18 mouse cellular contexts compared by ENCODE assay signal in the genomic region with DNA sequence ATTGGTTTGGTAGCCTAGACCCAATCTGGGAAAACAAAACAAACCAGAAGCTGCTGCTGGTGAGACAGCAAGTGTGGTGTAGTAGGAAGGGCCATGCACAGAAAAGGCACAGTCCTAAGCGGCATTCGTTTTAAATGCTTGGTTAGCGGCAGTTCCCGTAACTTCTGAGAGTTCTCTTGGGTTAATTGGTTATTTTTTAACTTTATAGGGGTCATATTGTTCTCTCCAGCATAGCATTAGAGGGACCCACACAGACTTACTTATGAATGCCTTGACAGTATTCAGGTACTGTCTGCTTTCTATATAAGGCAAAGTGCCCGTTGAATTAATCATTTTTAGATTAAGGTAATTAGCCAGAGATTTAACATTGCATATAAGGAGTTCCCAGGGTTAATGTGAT. TPM values are rescaled to one million over a fixed set of nuclear protein-coding genes. Genes with fewer than 3 reads are reported as not detected.
DNase-seq lines count a peak whose midpoint lies in the region; ATAC-seq lines count a peak whose summit lies in the region.
"Had no signal": no experiment of that assay in that cellular context is flagged by ENCODE, and none has a peak within 500 bp of the region (broad histone marks: within the 10 kb centered on the region; RNA-seq: fewer than 3 reads in every experiment).

No protein-coding gene starts in this region.

- no peak overlapping the region for H3K4me2 ChIP-seq in kidney, embryonic 16.5 days (replicated peaks; ENCODE audit: low read depth, low read length)
- H3K4me2 ChIP-seq: embryonic facial prominence, embryonic 12.5 days; heart, embryonic 15.5 days; hindbrain, embryonic 14.5 days had no signal

- H3K27me3 ChIP-seq in kidney, embryonic 16.5 days (ENCODE audit: insufficient read depth, low read length), result no peaks in the 10 kb centered on the region
- H3K27me3 ChIP-seq: embryonic facial prominence, embryonic 12.5 days; heart, embryonic 15.5 days had no signal

- ATAC-seq in kidney, embryonic 16.5 days (ENCODE audit: low FRiP score, low TSS enrichment), result peak; percentile 87
- ATAC-seq: forebrain, embryonic 16.5 days had no signal

- peak; percentile 35 for DNase-seq in kidney, adult 18-20 months
- DNase-seq in kidney, adult 8-10 months, result peak; percentile 43 to 69
- DNase-seq in kidney, postnatal 25 days, result peak; percentile 48 to 56
- no peak for DNase-seq in thymus, postnatal 10 days (ENCODE audit: low spot score in 2 of 2)
- DNase-seq in cerebellum, postnatal 10 days, result no peak
- no peak for DNase-seq in spleen, postnatal 14 days (ENCODE audit: low spot score in 2 of 2)
- DNase-seq: adrenal gland, postnatal 25 days; cerebellum, adult 2 months; cerebellum, postnatal 25 days; gastrocnemius, postnatal 10 days; heart, adult 18-20 months; heart, postnatal 14 days had no signal

- no peaks in the 10 kb centered on the region for H3K36me3 ChIP-seq in kidney, embryonic 16.5 days (ENCODE audit: insufficient read depth, low read length)
- H3K36me3 ChIP-seq: embryonic facial prominence, embryonic 12.5 days; heart, embryonic 10.5 days; heart, embryonic 15.5 days had no signal

- H3K9ac ChIP-seq in kidney, embryonic 16.5 days (replicated peaks; ENCODE audit: low read length), result no peak overlapping the region
- H3K9ac ChIP-seq: embryonic facial prominence, embryonic 12.5 days; heart, embryonic 15.5 days; hindbrain, embryonic 14.5 days had no signal

- WGBS in kidney, embryonic 16.5 days, result 54% methylated on average over 5 of the region's 5 CpGs

- no peak overlapping the region for H3K4me3 ChIP-seq in kidney, embryonic 16.5 days (ENCODE audit: low read length)
- H3K4me3 ChIP-seq: embryonic facial prominence, embryonic 12.5 days; heart, embryonic 10.5 days; heart, embryonic 15.5 days had no signal

- H3K27ac ChIP-seq in kidney, embryonic 16.5 days (ENCODE audit: low read length), result peak overlapping the region; percentile 88
- H3K27ac ChIP-seq: embryonic facial prominence, embryonic 12.5 days; heart, embryonic 10.5 days; heart, embryonic 15.5 days; hindbrain, embryonic 14.5 days had no signal

- H3K9me3 ChIP-seq in kidney, embryonic 16.5 days (ENCODE audit: low read length), result no peaks in the 10 kb centered on the region
- H3K9me3 ChIP-seq: embryonic facial prominence, embryonic 12.5 days; heart, embryonic 10.5 days; heart, embryonic 15.5 days had no signal

- H3K4me1 ChIP-seq in kidney, embryonic 16.5 days (ENCODE audit: insufficient read depth, low read length), result peaks cover 33% of the 10 kb centered on the region
- H3K4me1 ChIP-seq: embryonic facial prominence, embryonic 12.5 days; heart, embryonic 10.5 days; heart, embryonic 15.5 days had no signal

RNA-seq across cellular contexts. Expression of a gene that starts 35.5 kb away (rescaled TPM):
- polyA plus RNA-seq in kidney, embryonic 16.5 days (2015; fragmentation: Nextera tagmentation; extraction: Ambion mirVana), result 57.6 and 64.0 TPM in 2 replicates

Comparison
In these comparisons a context has a peak if more than half of its experiments do, and no peak if none do; other contexts are left out.
1. DNase-seq: peak in kidney, adult 18-20 months (single experiment), kidney, adult 8-10 months (2 of 2) and kidney, postnatal 25 days (2 of 2); none in thymus, postnatal 10 days (0 of 2), cerebellum, postnatal 10 days (0 of 2) and spleen, postnatal 14 days (0 of 2).